Mouse (Mus musculus): ENCODE data around the gene Cd274.

DNA sequence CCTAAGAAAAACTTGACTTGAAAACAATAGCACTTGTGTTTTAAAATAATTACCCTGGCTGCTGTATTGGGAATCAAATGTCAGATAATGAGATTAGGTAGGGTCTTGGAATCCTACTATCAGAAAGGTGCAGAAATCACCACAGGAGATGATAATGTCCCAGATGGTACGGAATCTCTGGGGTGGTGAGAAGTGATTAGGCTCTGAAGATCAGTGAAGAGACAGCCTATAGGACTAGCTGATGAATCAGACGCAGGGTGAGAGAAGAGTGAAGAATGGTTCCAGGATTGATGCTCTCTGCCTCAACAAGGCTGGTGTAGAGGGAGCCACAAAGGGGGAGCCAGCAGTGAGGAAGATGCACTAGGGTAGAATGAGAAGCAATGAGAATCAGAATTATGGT is 49.9 kb downstream of the Cd274 start:
- TF ChIP-seq POLR2A (IDR thresholded peaks at IDR 0.05; ENCODE audit: low read depth, low read length) (no peak), CTCF (conservative IDR thresholded peaks at IDR 0.05; ENCODE audit: insufficient read depth, insufficient read length, low read depth, low read length) (no peak)

Measured in kidney, adult 2 months (tissue).